Mouse (Mus musculus): ENCODE measurements around the gene Poc5.

The Poc5 gene

DNA sequence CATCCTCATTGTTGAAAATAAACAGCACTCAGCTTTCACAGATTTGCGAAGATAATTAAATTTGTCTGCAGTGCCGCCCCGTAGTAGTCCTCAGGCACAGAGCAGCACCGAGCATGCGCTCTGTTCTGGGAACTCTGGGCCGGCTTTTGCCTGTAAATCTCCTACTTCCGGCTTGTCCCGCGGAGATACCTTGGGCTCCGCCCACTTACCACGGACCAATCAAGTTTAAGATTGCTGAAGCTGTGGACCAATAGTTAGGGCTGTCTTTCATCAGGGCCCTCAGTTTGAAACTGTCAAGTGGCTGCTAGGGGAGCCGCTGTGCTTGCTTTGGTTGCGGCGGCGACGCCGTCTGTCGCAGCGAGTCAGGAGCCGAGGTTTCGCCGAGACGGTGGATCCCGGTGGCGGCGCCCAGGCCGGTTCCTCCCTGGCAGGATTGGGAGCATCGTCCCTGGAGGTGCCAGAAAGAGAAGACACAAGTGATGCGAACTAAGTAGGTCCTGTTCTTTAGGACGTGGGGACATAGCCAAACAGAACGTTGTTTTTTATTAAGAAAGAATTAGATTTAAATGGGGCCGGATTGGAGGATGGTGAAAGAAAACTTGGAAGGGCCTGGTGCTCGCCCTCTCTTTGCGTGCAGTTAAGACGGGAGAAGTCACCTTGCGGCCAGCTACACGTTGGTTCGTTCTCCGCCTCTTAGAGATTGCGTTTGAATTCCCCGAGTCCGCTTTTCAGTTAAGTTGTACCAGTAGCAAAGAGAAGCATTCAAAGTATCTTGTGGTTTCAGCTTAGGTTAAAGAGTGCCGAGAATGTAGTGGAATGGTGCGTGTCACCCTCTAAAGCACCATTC lies at the start of gene Poc5:
Gene Poc5, plus strand, starts transcription at position 253 of the 847 bp plus-strand sequence.
- DNase-seq (ENCODE audit: low spot score in 2 of 2) = peak; percentile 98 to 99

DNA sequence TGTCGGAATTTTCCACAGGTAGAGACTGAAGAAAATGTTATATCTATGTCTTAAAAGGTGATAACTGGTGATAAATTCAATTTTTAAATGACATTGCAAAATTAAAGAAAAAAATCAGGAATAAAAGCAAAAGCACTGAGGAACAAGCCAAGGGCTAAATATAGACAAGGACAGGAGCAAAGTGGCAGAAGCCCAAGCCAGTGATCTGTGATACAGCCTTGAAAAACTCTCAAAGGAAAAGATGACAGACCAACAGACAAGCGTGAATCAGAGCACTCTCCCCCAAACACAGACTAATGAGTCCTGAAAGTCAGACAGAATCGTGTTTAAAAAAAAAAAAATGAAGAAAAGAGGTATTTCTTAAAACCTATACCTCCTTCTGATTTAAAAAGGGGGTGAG lies 46.6 kb upstream of the Poc5 start:
- no peak for DNase-seq (ENCODE audit: low spot score in 2 of 2)

DNA sequence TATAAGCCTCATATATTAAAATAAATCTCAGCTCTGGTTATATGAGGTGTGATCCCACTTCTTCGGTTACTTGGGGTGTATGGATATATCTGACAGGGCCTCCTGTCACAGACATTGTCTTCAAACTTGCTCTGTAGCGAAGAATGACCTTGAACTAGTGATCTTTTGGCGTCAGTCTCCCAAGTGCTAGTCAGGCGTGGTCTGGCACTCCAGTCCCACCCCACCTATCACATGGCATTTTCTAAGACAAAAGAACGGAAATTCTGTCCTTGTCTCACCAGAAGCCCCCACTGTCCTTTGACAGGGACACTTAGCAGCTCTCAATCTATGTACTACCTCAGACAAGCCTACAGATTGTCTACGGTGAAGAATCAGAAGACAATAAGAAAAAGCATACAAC lies 43.3 kb upstream of the Poc5 start:
- no peak for DNase-seq (ENCODE audit: low spot score in 2 of 2)

DNA sequence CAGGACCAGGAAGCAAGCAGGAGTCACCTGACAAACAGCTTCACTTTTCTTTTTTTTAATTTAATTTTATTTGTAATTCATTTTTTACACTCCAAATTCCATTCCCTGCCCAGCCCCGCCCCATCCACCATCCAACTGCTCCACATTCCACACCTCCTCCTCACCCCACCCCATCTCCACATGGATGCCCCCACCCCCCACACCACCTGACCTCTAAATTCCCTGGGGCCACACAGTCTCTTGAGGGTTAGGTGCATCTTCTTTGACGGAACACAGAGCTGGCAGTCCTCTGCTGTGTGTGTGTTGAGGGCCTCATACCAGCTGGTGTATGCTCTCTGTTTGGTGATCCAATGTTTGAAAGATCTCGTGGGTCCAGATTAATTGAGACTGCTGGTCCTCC lies 41.5 kb upstream of the Poc5 start:
- no peak for DNase-seq (ENCODE audit: low spot score in 2 of 2)

DNA sequence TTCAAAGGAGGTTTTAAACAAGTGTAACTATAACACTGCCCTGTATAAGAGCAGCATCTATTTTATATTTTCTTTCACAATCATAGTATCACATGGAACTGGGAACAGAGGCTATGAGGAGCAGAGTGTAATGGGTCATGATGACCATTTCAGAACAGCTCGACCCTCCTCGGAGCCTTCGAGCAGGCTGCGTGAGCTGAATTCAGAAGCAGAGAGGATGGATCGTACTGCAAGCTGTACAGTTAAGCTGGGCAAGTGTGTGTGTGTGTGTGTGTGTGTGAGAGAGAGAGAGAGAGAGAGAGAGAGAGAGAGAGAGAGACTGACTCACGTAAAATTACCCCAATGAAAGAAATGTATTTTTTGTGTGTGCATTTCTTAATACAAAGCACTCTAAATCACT lies 37.9 kb upstream of the Poc5 start:
- no peak for DNase-seq (ENCODE audit: low spot score in 2 of 2)

DNA sequence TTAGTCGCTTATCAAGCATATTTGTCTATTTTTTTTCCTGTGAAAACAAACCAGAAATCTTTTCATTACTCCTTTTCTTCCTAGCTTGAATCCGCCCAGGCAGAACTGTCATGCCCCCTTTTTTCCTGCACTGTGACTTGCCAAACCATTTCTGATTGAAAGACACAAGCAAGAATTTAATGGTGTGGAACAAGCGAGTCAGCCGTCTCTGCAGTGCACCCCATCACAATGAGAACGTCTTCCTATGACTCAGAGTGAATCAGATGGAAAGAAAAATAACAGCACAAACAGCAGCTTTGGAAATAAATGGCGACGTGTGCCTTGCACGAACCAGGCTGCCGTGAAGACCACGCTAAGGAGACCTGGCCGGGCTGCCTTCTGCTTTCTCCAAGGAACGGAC lies 36.8 kb upstream of the Poc5 start:
- no peak for DNase-seq (ENCODE audit: low spot score in 2 of 2)

DNA sequence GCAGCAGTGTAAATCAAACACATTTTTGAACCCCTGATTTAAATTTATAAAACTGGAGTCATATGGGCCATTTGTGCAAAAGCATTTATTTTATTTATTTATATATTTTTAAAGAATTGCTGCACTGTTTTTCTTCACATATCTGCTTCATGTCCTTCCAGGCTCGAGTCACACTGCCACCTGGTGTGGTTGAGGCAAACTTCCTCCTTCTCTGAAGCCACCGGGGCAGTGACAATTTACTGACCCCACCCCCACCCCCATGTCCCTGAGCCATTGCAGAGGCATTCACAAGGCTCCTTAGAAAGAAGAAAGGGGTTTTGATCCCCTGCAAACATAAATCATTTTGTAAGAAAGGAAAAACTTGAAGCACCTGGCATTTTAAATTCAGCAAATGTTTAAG lies 12.6 kb upstream of the Poc5 start:
- no peak for DNase-seq (ENCODE audit: low spot score in 2 of 2)

DNA sequence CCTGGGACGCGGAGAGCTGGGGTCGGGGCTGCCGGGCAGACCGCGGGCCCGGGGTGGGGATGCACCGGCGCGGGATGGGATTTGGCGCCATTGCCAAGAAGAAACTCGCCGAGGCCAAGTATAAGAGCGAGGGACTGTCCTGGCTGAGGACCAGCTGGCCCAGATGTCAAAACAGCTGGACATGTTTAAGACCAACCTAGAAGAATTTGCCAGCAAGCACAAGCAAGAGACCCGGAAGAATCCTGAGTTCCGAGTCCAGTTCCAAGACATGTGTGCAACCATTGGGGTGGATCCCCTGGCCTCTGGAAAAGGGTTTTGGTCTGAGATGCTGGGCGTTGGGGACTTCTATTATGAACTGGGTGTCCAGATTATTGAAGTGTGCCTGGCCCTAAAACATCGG lies 11.2 kb upstream of the Poc5 start:
- no peak for DNase-seq (ENCODE audit: low spot score in 2 of 2)

DNA sequence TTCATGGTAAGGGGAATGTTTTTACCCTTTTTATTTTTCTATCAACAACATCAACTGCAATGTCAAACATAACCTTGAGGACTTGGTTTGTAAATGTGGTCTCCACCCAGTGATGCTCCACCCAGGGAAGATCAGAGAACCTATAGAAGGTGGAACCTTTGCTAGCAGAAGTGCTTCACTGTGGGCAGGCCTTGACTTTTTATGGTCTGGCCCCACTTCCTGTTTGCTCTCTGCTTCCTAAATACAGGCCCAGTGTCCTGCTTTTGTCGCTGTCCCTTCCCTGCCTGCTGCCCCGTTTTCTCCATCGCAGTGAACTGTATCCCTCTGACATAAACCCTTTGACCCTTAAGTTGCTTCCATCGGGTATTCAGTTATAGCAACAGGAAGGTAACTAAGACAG lies 10.2 kb upstream of the Poc5 start:
- DNase-seq (ENCODE audit: low spot score in 2 of 2) = no peak

DNA sequence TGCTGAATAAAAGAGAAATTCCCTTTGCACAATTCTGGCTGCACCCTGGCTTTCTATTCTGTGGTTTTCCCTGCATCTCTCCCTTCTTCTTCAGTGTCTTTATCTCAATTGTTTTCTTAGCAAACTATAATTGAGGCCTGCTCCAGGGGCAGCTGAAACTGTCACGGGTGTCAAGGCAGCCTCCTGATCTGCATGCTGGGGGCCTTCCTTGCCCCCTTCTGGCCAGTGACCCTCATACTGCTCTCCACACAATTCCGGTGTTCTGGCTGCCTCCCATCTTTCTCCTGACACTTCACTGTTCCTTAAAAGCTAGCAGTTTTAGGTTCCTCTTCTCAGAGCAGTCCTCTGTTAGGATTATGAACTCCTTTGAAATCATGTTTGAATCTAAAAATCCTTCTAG lies 1.2 kb downstream of the Poc5 start:
- no peak for DNase-seq (ENCODE audit: low spot score in 2 of 2)

DNA sequence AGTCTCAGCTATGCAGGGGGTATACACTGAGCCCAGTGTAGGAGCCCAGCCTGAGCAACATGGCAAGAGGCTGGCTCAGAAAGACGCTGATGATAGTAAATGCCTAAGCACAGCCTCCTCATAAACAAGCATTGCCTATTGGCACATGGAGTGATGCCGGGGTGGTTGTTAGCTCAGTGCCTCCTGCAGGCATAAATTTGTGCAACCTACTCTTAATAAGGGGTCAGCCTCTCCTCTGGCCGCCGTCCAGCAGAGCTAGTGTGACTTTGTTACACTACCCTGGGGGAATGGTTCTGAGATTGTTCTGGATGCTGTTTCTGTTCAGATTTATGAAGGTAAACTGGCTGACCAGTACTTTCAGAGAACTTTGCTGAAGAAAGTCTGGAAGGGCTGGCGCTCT lies 13.2 kb downstream of the Poc5 start:
- DNase-seq (ENCODE audit: low spot score in 2 of 2) = no peak

DNA sequence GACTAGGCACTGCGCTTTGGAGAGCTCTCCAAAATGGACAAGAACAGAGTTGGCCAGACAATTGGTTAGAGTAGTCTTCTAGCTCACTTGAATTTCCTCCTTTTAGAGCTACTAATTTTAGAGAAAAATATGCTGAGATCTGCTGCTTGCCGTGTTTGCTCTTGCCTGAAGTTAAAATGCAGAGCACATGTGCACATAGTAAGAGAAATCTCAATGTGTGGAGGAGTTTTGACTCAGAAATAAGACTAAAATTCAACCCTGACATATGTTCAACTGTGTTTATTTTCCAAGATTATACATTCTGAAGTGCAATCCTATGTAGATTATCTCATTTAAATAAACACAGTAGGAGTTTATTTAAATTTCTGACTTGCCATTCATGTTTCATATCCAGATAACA lies 17.4 kb downstream of the Poc5 start:
- DNase-seq (ENCODE audit: low spot score in 2 of 2) = no peak

DNA sequence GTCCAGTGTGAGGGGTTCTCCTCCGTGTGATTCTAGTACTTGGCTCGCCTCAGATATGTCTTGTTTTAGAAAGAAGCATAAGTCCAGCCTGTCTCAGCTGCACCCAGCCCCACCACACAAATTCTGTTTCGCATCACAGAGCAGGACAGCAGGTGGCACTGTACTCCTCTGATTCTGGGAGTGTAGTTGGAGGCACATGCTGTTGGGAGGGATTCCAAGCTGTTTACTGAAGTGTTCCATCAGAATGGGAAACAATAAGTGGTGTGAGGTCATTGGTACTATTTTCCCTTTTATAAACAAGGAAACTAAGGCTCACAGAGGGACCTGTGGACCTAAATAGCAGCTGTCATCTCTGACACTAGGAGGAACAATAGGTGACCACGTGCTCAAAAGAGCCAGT lies 18.9 kb downstream of the Poc5 start:
- DNase-seq (ENCODE audit: low spot score in 2 of 2) = no peak

DNA sequence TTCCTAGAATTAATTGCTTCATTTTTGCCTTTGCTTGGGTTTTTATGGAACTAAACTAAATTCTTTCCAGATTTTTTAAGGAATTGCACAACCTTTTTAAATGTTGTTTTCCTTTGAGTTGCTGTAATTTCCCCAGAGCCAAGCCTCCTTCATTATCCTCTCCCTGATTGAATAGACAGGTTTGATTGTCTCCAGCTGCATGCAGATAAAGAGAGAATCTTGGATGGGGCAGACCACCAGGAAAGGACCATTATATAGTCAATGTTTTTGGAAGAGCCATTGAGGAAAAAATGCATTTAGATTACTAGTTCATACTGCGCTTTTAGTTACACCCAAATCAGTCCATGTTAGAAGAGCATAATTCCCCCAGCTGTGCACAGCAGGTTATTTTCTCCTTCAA lies 20.7 kb downstream of the Poc5 start:
- DNase-seq (ENCODE audit: low spot score in 2 of 2) = no peak

DNA sequence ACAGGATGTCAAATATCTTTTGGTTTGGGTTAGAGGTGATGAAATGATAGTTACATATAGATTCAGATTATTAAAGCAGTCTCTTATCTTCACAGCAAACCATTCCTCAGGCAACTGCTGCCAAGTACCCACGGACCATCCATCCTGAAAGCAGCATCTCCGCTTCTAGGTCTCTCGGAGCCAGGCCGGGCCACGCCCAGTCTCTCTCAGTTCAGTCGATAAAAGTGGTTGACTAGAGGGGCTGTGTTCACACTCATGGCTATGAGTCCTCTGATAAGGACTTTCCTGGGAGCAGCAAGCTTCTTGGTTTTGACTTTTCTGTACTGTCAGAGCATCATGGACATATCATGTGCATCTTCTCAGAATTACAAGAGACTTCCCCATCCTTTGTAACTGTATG lies 26.3 kb downstream of the Poc5 start:
- DNase-seq (ENCODE audit: low spot score in 2 of 2) = no peak

DNA sequence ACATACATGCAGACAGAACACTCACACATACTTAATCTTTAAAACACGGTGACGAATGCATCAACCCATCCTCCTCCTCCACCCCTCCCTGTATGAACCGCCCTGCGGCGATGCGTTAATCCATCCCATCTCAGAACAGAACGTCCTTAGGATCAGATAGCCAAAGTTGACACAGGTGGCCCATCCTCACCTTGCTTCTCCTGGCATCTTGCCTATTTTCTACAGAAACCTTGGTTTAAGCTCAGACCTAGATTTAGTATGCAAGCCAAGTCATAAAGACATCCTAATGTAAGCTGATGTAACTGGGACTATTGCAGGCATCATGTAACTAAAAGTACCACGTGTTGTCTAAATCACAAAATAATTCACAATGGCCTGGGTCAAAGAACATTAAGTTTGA lies 28.3 kb downstream of the Poc5 start:
- no peak for DNase-seq (ENCODE audit: low spot score in 2 of 2)

DNA sequence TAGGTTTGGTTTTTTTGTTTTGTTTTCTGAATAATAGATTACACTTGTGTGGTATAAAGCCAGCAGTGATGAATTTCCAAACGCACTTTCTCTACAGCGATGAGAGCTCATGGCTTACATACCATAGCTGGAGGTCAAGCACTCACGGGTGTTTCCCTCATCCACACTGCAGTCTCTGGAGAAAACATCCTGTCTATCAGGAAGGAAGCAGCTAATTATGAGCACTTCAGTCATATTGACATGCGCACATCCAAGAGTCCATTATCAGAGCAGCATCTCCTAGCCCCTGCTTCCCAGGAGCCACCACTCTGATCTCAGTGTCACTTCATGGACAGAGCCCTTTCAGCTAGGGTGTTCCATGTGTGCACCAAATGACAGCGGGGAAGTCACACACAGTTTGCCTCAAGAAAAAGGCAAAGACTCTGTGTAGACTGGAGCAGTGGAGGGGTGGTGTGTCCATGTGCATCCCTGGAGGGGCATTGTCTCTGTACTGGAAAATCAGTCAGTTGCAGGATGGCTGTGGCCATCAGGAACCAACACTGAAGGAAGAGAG lies 29.2 kb downstream of the Poc5 start:
- no peak for DNase-seq (ENCODE audit: low spot score in 2 of 2)

DNA sequence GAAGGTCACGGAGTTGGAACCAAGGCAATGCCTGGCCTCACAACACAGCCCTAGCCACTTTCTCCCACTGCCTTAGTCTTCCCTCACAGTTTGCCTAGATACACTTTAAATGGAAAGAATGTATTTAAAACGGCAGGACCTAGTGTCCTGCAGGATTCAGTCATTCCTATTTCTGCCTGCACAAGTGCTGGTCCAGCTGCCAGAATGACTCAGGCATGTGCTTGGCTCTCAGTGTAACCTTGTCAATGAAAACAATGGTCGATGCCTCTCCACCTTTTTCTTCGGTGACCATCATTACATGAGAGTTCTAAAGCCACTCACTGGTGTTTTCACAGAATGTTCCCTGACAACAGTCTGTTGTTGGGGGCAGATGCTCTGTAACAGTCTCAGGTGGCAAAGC lies 30.4 kb downstream of the Poc5 start:
- DNase-seq (ENCODE audit: low spot score in 2 of 2) = no peak

DNA sequence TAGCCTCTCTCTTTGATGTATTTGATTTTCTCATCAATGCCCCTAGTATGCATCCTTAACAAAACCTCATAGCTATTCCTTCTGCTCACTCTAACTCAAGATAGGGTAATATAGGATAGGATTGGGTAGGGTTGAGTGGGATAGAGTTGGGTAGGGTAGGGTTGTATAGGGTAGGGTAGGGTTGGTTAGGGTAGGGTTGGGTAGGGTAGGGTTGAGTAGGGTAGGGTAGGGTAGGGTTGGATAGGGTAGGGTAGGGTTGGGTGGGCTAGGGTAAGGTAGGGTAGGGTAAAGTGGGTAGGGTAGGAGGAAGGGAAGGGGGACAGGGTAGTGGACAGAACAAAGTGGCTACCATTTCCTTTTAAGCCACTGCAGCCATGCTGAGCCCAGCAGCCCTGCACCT lies 33.1 kb downstream of the Poc5 start:
- DNase-seq (ENCODE audit: low spot score in 2 of 2) = no peak

DNA sequence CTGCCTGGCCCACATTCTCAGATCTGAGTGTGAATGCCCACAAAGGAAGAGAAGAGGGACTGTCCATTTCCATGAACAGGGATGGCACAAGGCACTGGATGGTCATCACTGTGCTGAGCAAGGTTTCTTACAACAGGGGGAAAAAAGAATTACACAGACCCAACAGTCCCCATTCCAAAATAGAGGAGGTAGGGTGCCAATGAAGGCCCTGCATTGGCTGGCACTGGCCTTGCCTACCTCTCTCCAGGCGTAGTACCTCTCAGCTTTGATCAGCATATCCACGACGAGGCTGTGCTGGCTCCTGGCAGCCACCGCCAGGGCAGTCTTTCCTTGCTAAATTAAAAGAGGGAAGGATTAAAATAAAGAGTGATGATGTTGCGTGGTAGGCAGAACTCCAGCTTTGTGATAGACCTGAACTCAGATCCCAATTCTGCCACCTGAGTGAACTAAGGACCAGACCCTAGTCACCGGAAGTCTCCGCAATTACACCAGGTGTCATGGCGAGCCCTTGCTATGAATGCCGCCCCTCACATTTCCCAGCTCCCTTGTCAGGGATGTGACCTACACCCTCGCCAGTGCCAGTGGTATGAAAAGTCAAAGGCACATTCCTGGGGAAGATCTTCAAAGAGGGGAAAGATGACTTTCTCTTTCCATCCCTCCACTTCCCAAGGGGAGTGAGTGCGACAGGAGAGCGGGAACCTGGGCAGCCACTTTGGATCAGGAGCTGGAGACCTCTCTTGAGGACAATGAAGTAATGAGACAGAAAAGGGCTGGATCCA lies 36.6 kb downstream of the Poc5 start:
- DNase-seq (ENCODE audit: low spot score in 2 of 2) = no peak

DNA sequence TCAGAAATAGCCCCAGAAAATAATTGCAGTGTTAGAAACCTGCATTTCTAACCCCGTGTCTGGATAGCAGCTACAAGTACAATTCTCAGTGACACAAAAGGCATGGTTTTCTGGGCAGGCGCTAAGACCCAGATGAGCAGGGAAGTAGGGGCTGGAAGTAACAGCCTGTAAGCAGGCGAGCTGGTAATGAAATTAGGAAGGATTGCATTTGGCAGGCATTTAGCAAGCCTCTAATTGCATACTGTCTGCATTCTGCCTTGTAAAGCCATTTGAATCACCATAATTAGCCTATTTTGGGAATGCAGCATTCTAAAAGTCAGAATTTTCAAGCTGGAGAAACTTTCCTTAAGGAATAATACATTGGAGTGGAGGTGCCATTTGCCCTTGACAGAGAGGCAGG lies 38.0 kb downstream of the Poc5 start:
- DNase-seq (ENCODE audit: low spot score in 2 of 2) = no peak

DNA sequence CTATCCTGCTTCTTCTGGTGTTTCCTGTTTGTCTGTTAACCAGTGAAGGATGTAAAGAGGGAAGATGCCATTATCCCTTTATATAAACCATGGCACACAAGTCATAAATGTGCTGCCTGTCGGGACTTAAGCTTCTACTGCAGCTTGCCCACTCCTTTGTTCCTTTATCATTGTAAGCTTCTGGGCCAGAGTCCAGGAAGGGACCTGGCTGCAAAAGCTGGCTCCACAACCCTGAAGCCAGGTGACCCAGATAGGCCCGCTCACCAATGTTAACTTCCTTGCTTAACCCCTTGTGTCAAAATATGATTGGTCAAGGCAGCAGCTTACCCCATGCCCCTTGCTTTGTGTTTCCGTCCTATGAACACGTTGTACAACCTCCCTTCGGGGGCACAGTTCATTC lies 40.4 kb downstream of the Poc5 start:
- no peak for DNase-seq (ENCODE audit: low spot score in 2 of 2)

DNA sequence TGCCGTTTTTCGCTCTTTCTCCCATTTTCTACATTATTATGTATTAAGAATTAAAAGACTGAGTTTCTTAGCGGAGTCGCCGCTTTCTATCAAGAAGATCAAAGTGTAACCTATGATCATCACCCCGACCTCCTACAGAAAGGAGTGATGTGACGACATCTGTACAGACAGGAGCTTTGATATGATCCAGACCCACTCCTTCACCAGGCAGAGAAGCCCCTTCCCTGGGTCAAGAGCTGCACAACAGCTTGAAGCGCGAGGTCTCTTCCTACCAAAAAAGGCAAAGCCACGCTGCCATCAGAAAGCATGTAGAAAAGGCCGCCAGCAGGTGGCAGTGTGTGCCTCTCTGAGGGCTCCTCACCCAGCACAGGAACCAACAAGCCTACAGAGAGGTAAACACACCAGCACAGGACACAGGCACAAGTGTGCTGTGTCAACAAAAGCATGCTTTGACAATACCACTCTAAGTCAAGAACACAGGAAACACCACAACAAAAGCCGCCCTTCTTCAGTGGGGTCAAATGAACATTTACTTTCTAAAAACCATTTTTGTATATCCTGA lies 43.6 kb downstream of the Poc5 start:
- peak; percentile 70 to 81 for DNase-seq (ENCODE audit: low spot score in 2 of 2)

Data from right cerebral cortex, postnatal 36 days (tissue).